ENCODE assay signal across 10 mouse cellular contexts in genomic region chr9:40581854-40582253, GRCm38 (mm10). TPM values are rescaled to one million over a fixed set of nuclear protein-coding genes. Genes with fewer than 3 reads are reported as not detected.
A peak's percentile ranks its signal among the peaks of the same experiment; 100 is the strongest.
DNase-seq lines count a peak whose midpoint lies in the region; ATAC-seq lines count a peak whose summit lies in the region.
"Had no signal": no experiment of that assay in that cellular context is flagged by ENCODE, and none has a peak within 500 bp of the region (broad histone marks: within the 10 kb centered on the region; RNA-seq: fewer than 3 reads in every experiment).

No protein-coding gene starts in this region.

- no peak overlapping the region for H3K9ac ChIP-seq in liver, embryonic 12.5 days
- no peak overlapping the region for H3K9ac ChIP-seq in liver, embryonic 13.5 days
- H3K9ac ChIP-seq in hindbrain, embryonic 12.5 days = no peak overlapping the region

- no peaks in the 10 kb centered on the region for H3K27me3 ChIP-seq in liver, embryonic 12.5 days (replicated peaks)
- no peaks in the 10 kb centered on the region for H3K27me3 ChIP-seq in liver, embryonic 13.5 days
- H3K27me3 ChIP-seq in hindbrain, embryonic 12.5 days = no peaks in the 10 kb centered on the region

- ATAC-seq in liver, embryonic 12.5 days = no peak
- ATAC-seq in liver, embryonic 13.5 days (ENCODE audit: low read depth) = peak; percentile 29; the same call in 1 of the 2 replicates
- ATAC-seq in hindbrain, embryonic 12.5 days (ENCODE audit: low FRiP score) = no peak

- no peaks in the 10 kb centered on the region for H3K9me3 ChIP-seq in liver, embryonic 12.5 days (replicated peaks)
- H3K9me3 ChIP-seq in liver, embryonic 13.5 days (replicated peaks) = no peaks in the 10 kb centered on the region
- H3K9me3 ChIP-seq in hindbrain, embryonic 12.5 days (replicated peaks) = no peaks in the 10 kb centered on the region

- no peak overlapping the region for H3K4me2 ChIP-seq in liver, embryonic 12.5 days
- no peak overlapping the region for H3K4me2 ChIP-seq in liver, embryonic 13.5 days
- no peak overlapping the region for H3K4me2 ChIP-seq in hindbrain, embryonic 12.5 days (replicated peaks)
- H3K4me2 ChIP-seq: midbrain, embryonic 11.5 days had no signal

- DNase-seq in liver (peak; percentile 36), R1 (ENCODE audit: low read depth, low spot score) (peak; percentile 83)
- DNase-seq in liver, embryonic 13.5 days = no peak
- peak; percentile 27 for DNase-seq in skeletal muscle tissue, adult 2 months (ENCODE audit: low read depth, low spot score)
- DNase-seq in frontal cortex, adult 2 months (ENCODE audit: extremely low spot score in 1 of 2, low spot score in 1 of 2) = no peak
- DNase-seq: cerebellum, adult 9-10 months; kidney, adult 11 months had no signal

- no peak overlapping the region for H3K27ac ChIP-seq in liver, embryonic 12.5 days
- H3K27ac ChIP-seq in liver, embryonic 13.5 days = no peak overlapping the region
- H3K27ac ChIP-seq in hindbrain, embryonic 12.5 days = no peak overlapping the region

- H3K36me3 ChIP-seq in liver, embryonic 12.5 days = no peaks in the 10 kb centered on the region
- no peaks in the 10 kb centered on the region for H3K36me3 ChIP-seq in liver, embryonic 13.5 days
- H3K36me3 ChIP-seq in hindbrain, embryonic 12.5 days = no peaks in the 10 kb centered on the region

- H3K4me3 ChIP-seq in liver, embryonic 12.5 days = no peak overlapping the region
- no peak overlapping the region for H3K4me3 ChIP-seq in liver, embryonic 13.5 days (replicated peaks)
- H3K4me3 ChIP-seq in hindbrain, embryonic 12.5 days = no peak overlapping the region

- no peaks in the 10 kb centered on the region for H3K4me1 ChIP-seq in liver, embryonic 12.5 days
- H3K4me1 ChIP-seq in liver, embryonic 13.5 days (replicated peaks) = no peaks in the 10 kb centered on the region
- no peaks in the 10 kb centered on the region for H3K4me1 ChIP-seq in hindbrain, embryonic 12.5 days

- WGBS in liver, embryonic 12.5 days (ENCODE audit: insufficient replicate concordance) = 35% methylated on average over 2 of the region's 2 CpGs
- WGBS in liver, embryonic 13.5 days (ENCODE audit: insufficient replicate concordance) = 24% methylated on average over 2 of the region's 2 CpGs
- 69% methylated on average over 2 of the region's 2 CpGs for WGBS in hindbrain, embryonic 12.5 days

RNA-seq across cellular contexts. Expression of gene Gramd1b, which starts 50.7 kb away (rescaled TPM):
- polyA plus RNA-seq in liver, embryonic 12.5 days (2016; fragmentation: Nextera tagmentation; extraction: Ambion mirVana) = 1.7 and 2.1 TPM in 2 replicates
- polyA plus RNA-seq in liver, embryonic 13.5 days (2015; fragmentation: Nextera tagmentation; extraction: Ambion mirVana) = 0.44 and 0.78 TPM in 2 replicates
- 4.9 and 6.7 TPM in 2 replicates for polyA plus RNA-seq in hindbrain, embryonic 12.5 days (2016; fragmentation: Nextera tagmentation; extraction: Ambion mirVana)
- 129 and 133 TPM in 2 replicates for polyA plus RNA-seq in frontal cortex, adult 2 months (2012; rRNA removed)

Comparison
In these comparisons a context has a peak if more than half of its experiments do, and no peak if none do; other contexts are left out.
1. DNase-seq: peak in liver (single experiment), R1 (single experiment) and skeletal muscle tissue, adult 2 months (single experiment); none in liver, embryonic 13.5 days (single experiment) and frontal cortex, adult 2 months (0 of 2).
2. RNA of gene Gramd1b, which starts 50.7 kb away (polyA plus RNA-seq): 129 to 133 TPM in frontal cortex, adult 2 months; 4.9 to 6.7 TPM in hindbrain, embryonic 12.5 days, 1.7 to 2.1 TPM in liver, embryonic 12.5 days and 0.44 to 0.78 TPM in liver, embryonic 13.5 days; every median in the first group is over 10 times any median in the second.